Mouse (Mus musculus): Measurements from ENCODE around the gene Klf7. TPM values are rescaled to one million over a fixed set of nuclear protein-coding genes. Genes with fewer than 3 reads are reported as not detected.
"Not testable (repeated sequence)": the region's sequence is repeated elsewhere in the genome, so short reads cannot be mapped to it uniquely, and the experiment has no call there.

Gene Klf7
- 100 to 1,000 TPM; 153 to 161 TPM for total RNA-seq (2021)

DNA sequence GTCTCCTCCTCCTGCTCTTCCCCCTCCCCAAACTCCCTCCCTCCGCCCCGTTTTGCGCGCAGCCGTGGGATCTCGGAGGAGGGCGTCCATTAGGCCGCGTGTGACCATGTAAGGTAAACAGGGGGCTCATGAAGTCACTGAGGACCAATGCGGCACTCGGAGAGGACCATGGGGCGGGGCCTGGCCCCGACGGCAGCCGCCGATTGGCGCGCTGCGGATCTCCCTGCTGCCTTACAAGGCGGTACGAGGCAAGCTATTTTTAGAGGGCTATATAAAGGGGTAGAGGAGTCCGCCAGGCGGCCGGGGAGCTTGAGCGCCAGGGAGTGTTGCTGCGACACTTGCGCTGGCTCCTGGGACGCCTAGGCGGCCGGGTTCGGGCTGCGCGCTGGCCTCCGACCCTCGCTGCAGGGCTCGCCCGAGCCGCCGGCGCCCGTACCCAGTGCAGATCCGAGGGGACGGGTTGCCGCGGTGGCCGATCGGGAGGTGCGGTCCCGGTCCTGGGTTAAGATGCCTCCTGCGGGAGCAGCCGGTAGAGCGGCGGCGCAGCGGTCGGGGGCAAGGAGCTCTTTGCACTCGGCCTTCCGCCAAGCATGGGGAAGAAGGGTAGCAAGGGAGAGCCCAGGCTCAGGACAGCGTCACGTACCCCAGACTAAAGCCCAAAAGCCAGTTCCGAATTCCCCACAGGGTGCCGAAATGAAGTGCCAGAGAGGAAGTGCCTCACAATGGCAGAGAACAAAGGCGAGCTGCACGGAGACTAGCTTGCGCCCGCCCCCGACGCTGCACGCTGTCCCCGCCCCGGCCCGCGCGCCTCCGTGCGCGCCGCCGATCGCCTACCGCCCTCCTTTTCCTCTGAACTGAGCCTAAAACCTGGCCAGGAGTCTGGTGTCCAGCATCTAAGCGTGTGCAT, at the start of gene Klf7:
Klf7 (minus strand) TSS at position 724 of the 907 bp plus-strand sequence.
- intact Hi-C loops (cut with DNase I), result loop anchor here (2.0 to 10.0 kb wide), 3 partner anchors 73 to 323 kb away; no protein-coding TSS in a partner anchor
- peak; percentile 98 for DNase-seq

DNA sequence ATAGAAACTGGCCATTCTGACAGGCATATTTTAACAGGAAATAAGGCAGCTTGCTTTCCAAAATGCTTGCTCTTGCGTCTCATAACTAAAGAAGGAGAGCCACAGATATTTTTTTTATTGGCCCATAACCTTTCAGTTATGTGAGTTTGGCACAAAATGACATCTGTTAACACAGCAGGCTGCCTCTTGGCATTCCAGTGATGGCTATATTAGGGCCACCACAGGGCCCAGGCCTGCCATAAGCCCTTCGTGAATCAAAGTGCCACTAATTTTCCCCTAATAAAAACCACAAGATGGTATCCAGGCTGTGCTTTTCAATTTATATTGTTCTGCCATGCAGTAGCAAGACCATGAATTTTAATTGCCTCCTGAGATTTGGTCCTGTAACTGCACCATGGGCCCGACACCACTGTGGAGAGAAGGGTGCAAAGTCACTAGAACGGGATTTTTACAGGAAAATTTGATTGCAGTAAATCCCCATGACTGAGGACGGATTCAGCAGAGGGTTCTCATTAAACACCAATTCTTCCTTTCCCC, 42.5 kb upstream of the Klf7 start:
- intact Hi-C loops (cut with DNase I), result no loop called here
- DNase-seq, result peak; percentile 41

DNA sequence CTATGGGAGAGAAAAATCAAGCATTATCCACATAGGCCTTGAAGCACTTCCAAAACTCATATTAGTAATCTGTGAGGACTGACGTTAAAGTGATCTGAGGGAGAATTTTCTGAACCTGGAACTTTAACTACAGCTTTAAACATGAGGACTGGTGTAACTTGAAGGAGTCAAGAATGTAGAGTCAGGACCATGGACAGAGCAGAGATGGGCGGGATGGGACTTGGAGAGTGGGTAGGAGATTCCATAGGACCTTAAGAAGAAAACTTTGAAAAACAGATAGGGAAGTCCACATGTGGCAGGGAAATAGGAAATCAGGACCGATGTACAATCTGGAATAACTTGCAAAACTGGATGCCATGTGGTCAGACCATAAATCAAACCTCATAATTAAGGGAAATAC, 36.7 kb upstream of the Klf7 start:
- DNase-seq, result no peak
- intact Hi-C loops (cut with DNase I), result no loop called here

DNA sequence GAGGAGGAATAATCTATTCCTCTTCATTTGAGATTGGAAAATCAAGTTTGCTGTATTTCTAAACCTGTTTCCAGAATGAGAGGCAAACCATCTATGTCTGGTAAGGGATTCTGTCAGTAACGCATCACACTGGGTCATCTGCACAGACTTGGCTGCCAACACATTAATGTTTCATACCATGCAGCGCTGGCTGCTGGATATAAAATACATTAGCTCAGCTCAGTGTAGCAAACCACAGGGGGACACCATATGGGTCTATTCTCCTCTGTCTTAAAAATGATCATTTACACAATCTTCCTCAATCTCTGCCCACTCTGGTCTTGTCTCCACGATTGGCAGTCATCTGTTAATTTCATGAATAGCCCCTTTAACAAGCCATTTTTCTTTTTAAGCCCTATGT, 27.1 kb upstream of the Klf7 start:
- peak; percentile 47 for DNase-seq
- intact Hi-C loops (cut with DNase I), result no loop called here

DNA sequence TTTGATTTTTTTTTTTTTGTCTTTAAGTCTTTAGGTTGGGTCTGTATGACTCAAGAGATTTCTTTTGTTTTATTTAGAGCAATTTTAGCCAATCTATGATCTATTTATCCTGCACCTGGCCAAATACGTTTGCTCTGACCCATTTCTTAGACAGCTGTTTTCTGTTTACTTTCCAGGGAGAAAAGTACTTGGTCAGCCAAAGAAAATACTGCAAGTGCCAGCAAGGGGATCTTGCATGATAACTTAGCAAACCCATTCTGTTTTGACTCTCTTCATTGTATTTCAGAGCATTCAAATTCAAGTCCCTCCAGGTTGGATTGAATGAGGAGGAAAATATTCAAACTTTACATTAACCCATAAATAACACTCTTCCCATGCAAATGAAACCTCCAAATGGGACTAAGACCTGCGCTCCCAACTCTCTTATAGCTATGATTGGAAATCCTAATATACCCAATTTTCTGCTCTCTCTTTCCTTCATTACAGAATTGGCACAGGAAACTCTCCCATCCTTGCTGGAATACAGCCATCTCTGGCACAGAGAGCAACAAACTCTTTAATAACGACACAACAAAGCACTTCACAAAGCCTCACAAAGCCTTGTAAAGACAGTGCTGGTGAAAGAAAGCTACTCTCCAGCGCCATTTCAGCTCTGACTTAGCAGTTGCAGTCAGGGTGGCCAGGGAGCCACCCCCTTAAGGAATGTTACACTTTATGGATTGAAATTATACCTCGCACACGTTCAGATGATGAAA, 20.8 kb upstream of the Klf7 start:
- DNase-seq, result no peak
- intact Hi-C loops (cut with DNase I), result no loop called here

DNA sequence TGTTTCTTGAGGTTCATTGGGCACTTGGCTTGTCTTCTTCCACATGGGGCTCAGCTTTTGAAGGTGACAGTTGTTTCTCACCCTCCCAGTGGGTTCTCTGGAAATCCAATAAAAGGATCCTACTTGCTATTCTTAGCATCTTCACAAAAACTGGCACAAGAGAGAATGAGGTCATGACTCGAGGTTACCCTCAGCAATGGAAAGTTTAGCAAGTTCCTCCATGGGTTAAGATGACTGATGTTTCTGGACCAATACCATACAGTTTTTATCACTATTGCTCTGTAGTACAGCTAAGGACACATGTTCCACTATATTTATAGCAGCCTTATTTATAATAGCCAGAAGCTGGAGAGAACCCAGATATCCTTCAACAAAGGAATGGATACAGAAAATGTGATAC, 12.4 kb upstream of the Klf7 start:
- DNase-seq, result no peak
- intact Hi-C loops (cut with DNase I), result no loop called here

DNA sequence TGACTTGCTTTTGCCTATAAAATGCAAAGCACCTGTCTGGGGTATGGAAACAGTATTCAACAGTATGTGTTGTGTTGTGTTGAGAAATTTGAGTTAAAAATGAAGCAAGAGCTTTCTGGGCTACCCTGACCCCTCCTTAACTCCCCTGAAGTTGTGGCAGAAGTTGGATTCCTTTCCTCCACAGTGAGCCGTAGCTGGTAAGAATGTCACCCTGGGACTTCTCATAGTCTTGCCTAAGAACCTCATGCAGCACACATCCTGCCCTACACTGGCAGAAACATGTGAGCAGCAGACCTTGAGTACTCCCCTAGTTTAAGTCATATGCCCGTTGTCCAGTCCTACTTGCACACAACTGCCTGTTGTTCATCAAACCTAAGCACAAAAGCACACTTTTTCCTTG, 4.7 kb upstream of the Klf7 start:
- intact Hi-C loops (cut with DNase I), result loop anchor here (10.0 kb wide), 1 partner anchor 68 kb away; no protein-coding TSS in a partner anchor
- no peak for DNase-seq

DNA sequence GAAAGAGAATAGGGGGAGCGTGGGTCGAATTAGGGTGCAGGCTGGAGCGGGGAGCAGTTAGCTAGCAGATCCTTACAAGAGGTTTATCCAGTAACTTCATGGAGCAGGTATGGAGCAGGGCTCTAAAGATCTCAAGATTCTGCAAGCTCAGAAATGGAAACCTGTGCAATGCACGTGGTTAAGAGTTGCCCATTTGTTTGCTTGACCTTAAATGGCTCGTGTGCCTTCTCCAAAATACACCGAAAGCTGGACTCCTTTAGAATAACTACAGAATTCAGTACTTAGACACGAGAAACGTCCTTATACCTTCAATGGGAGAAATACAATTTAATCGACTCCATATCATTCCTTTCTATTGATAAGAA, 366 bp upstream of the Klf7 start:
- intact Hi-C loops (cut with DNase I), result loop anchor here (5.0 to 10.0 kb wide), 2 partner anchors 72 to 175 kb away; no protein-coding TSS in a partner anchor

DNA sequence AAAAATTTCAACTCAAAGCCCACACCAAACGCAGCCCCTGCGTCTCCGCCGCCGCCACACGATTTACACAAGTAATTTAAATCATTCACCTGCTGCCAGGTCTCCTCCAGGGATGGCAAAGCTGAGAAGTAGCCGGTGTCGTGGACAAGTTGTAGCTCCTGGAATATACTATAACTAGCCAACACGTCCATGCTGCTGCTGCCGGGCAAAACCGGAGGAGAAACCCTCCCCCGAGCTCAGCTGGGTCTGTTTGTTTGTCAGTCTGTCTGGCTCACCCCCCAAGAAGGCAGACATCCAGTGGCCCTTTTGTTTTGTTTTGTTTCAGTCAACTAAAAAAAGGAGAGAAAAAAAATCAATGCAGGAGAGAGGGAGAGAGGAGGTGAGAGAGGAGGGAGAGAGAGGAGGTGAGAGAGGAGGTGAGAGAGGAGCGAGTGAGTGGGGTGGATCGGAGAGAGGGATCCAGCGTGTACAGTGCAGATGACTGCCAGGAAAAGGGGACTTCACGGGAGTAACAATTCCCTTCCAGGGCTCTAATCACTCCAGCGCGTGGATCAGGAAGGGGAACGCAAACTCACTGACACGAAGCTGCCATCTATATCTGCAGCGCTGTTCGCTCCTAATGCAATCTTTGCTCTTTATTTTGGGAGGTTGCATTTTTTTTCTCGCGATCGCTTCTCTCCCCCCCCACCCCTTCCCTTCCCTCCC, 1.1 kb downstream of the Klf7 start:
- intact Hi-C loops (cut with DNase I), result loop anchor here (2.0 to 10.0 kb wide), 3 partner anchors 74 to 324 kb away; no protein-coding TSS in a partner anchor
- peak; percentile 49 for DNase-seq

More for the DNA sequence above, 366 bp upstream of the Klf7 start:
- DNase-seq, result no peak

DNA sequence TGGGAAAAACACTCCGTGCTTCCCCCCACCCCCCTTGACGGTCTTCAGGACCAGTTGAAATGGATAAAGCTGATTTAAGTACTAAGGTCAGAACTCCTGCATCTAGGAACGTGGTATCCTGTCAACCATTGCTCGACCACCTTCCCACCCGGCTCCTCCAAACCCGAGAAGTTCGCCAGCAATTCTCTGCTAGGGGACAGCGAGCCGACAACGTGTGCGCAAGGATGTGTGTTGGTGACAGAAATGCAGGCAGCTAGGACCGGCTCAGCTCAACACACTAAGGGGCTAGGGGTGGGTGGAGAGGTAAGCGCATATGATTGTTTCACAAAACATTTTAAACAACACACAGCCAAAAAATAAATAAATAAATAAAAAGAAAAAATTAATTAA, 1.7 kb downstream of the Klf7 start:
- intact Hi-C loops (cut with DNase I), result loop anchor here (2.0 to 10.0 kb wide), 3 partner anchors 74 to 324 kb away; no protein-coding TSS in a partner anchor
- DNase-seq, result peak; percentile 50

DNA sequence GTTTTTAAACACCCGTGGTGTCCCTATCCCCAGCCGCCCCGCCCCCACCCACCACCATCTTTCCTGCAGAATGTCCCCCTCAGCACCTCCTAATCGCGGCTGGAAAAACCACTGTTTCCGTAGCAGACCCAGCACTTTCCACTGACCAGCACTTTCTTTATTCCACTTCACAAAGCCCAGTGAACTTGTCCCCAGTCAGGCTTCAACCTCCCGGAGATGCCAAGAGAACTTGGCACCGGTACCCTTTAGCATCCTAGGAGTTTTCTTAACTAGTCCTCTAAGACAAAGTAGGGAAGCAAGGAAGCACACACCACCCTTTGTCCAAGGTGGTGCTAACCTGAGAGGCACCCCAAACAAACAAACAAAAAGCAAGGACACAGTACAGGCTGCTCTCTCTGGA, 2.2 kb downstream of the Klf7 start:
- intact Hi-C loops (cut with DNase I), result loop anchor here (2.0 to 10.0 kb wide), 6 partner anchors 75 to 453 kb away; no protein-coding TSS in a partner anchor
- peak; percentile 29 for DNase-seq

DNA sequence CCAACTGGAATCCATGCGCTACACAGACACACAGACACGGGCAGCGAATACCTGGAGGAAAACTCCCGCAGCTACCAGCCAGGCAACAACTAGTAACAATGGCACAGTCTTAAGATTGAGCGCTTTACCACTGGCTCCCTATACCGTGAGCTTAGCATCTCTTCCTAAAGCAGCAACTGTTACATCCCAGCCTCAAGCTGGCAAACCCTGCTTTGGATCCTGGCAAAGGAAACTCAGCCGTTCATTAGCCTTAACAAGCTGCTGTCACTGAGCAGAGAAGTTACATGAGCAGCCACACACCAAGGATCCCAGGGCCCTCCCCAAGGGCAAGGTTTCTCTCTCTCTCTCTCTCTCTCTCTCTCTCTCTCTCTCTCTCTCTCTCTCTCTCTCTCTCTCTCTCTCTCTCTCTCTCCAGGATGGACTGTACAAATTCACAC, 2.7 kb downstream of the Klf7 start:
- intact Hi-C loops (cut with DNase I), result loop anchor here (5.0 kb wide), 3 partner anchors 167 to 452 kb away; no protein-coding TSS in a partner anchor
- peak; percentile 53 for DNase-seq

DNA sequence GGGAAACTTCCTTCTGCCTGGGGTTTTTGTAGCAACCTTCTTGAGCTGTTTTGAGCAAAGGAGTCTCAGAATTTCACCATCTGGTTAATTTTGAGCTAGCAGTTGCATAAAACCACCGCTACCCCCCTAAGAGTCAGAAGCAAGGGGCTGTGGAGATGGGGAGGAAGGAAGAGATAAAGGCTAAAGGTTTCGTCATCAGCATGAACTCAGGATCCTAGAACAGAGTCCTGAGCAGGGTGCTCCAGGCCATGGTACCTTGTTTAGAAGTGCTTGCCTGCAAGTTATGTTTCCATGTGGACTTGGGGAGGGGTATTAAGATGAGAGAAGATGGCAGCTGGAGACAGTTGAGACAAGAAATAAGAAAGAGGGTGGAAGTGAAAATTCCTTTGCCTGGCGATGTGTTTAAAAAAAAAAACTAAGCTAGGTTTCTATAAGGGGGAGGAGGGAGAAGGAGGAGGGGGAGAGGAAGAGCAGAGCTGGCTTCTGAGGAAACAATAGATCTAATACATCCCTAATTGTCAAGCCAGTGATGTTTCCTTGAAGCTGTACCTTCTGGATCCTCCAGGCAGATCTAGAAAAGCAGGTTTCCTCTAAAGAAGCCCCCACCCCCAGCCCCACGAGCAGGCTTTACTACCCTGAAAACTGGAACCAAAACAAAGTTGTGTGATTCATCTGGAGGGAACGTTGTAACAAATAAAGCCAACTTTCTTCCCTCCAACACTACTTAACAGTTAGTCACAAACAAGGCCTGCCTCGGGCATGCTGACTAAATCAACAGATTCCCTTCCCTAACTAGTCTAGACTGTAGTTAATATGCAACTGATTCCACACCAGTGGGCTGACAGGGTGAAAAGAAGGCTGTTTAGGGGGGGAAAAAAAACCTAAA, 3.6 kb downstream of the Klf7 start:
- intact Hi-C loops (cut with DNase I), result loop anchor here (5.0 kb wide), 3 partner anchors 166 to 451 kb away; no protein-coding TSS in a partner anchor
- no peak for DNase-seq

DNA sequence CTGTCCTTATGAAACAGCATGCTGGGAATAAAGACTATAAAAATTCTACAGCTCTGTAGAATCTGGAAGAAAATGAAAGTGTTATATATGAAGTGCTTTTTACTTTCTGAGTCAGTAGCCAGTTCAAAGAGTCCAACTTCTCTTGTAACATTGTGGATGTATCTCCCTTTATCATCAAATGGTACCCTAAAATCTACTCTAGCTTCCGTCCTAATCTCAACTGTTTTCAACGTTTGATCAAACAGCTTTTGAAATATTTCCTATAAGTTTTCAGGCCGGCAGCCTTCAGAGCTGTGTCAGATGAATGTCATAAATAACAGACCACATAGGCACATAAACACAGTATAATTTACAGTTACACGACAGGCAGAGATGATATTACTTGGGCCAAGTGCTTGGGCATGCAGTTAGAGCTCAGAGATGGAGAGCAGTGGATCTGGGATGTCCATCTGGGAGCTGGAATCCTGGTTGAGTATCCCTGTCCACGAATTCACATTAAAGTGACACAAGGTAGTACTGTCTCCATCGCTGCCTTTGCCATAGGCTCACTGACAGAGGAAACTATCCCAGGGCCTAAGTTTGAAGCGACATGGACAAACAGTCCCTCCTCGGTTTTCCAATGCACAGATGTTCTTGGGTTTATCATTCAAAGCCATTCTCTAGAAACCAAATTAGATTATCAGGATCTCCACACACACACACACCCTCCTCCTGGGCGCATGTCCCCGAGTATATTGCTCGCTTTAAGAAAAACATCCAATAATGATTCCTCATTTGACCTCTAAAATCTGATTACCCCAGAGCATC, 4.4 kb downstream of the Klf7 start:
- DNase-seq, result no peak
- intact Hi-C loops (cut with DNase I), result loop anchor here (5.0 kb wide), 3 partner anchors 165 to 450 kb away; no protein-coding TSS in a partner anchor

DNA sequence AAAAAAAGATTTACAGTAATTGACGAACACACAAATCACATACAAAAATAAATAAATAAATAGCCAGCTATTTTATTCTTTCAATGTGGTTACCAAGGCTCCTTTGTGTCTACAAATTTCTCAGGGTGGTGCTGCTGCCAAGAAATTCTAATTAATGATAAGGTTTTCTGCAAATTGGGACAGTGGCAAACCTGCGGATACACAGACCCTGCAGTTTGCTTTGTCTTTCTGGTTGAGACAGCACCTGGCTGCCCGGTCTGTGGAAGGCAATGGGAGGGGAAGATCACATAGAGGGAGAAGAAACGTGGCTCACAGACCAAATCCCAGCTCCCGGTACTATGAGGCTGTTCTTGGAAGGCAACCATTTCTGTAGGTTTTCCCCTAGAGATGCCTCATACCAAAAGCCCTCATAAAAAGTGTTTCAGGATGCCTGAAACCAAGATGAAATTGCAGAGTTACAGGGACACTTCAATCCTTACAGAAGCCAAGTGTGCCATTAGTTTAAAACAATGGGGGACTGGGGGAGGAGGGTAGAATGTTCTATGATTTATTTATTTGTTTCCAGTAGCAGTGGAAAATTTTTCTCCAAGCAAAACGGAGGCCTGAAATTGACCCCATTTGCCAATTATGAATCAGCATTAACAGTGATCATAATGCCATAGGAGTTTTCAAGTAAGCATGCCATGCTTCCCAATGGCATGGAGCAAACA, 5.2 kb downstream of the Klf7 start:
- intact Hi-C loops (cut with DNase I), result loop anchor here (5.0 kb wide), 3 partner anchors 165 to 450 kb away; no protein-coding TSS in a partner anchor
- DNase-seq, result no peak

DNA sequence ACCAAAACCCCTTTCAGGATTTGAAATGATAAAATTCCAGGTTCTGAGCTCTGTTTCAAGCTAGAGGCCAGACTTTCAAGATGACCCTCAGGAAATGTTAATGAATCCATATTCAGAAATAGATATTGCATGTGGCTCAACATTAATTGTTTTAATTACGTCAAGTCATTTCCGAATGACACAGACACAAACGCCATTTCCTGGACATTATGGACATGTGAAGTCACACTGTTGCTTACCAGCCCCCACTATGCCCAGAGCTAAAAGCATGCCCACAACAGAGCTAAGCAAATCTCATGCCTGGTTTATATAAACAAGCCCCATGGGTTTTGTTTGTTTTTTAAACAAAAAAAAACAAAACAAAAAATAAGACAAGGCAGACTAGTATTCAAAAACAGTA, 7.5 kb downstream of the Klf7 start:
- no peak for DNase-seq
- intact Hi-C loops (cut with DNase I), result no loop called here

DNA sequence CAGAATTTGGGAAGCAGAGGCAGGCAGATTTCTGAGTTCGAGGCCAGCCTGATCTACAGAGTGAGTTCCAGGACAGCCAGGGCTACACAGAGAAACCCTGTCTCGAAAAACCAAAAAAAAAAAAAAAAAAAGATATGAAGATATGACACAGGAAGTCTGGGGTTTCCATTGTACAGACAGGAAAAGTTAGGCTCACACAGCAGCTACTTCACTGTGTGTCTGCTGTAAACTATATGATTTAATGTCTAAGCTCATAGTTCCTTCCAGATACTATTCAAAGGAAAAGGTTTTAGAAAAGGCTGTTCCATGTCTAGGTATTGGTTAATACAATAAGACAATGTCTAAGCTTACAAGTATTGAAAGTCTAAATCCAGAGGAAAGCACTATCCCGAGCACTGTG, 13.4 kb downstream of the Klf7 start:
- DNase-seq; intact Hi-C loops (cut with DNase I): not testable (repeated sequence)

DNA sequence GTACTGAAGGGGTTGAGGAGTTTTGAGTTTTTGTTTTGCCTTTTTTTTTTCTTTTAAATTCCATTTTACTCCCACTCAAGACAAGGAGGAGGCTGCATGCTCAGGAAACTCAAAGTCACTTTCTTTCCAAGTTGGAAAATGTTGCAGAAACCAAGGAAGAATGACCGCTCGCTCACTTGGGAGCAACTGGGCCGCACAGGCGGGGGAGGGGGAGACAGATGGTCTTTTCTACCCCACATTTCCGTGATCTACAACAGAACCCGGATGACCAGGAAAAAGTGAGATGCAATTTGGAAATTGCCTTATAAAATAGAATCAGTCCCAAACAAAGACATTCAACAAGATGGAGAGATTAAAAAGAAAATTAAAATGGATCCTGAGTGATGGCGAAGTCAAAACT, 14.6 kb downstream of the Klf7 start:
- DNase-seq, result peak; percentile 24
- intact Hi-C loops (cut with DNase I), result no loop called here

Measured in left cerebral cortex, postnatal 4 days (tissue).